Mouse (Mus musculus) forebrain, embryonic 10.5 days (tissue): ENCODE results near the gene Sept9. TPM values are rescaled to one million over a fixed set of nuclear protein-coding genes. Genes with fewer than 3 reads are reported as not detected.

ENCODE experiments used
- DNase-seq: peaks from one replicate; pipeline ENCODE4 v3.0.0-alpha.2; 2017; ENCODE audit warnings: low spot score; ENCODE audit errors: extremely low spot score
- H3K27ac ChIP-seq: fragments of 300-500 bp; sonication (generic); 2 replicates; pipeline ENCODE4 v1.5.1; 2016; ENCODE audit warnings: mild to moderate bottlenecking
- H3K27me3 ChIP-seq: fragments of 300-500 bp; sonication (generic); 2 replicates; pipeline ENCODE4 v1.6.1; 2016; ENCODE audit warnings: mild to moderate bottlenecking; ENCODE audit not compliant: poor library complexity, severe bottlenecking
- H3K36me3 ChIP-seq: fragments of 300-500 bp; sonication (generic); replicated peaks from 2 replicates; pipeline ENCODE4 v1.6.1; 2016; ENCODE audit warnings: mild to moderate bottlenecking, moderate library complexity
- H3K4me1 ChIP-seq: fragments of 300-500 bp; sonication (generic); 2 replicates; pipeline ENCODE4 v1.6.1; 2016
- H3K4me3 ChIP-seq: fragments of 300-500 bp; sonication (generic); 2 replicates; pipeline ENCODE4 v1.5.1; 2016; ENCODE audit warnings: mild to moderate bottlenecking, moderate library complexity
- H3K9me3 ChIP-seq: fragments of 300-500 bp; sonication (generic); 2 replicates; pipeline ENCODE4 v1.6.1; 2016; ENCODE audit warnings: mild to moderate bottlenecking, moderate library complexity
- WGBS: fragments of 180-500 bp; shearing (Covaris S2); methylation state at CpG from one replicate; pipeline ENCODE4 v1.1.7; 2016; 5-methylcytosine and 5-hydroxymethylcytosine counted together
- polyA plus RNA-seq: library from polyadenylated mRNA; unstranded; fragments of >200 nt; fragmentation: Nextera tagmentation; extraction: Ambion mirVana; gene quantifications from 2 replicates; pipeline ENCODE4 v1.2.1, GENCODE M21; 2016

Sept9 gene
- polyA plus RNA-seq, 1 experiment from 2014 or later: 206 TPM

- peaks cover 73% of the 10 kb centered on the region for H3K4me1 ChIP-seq
- peaks cover 11% of the 10 kb centered on the region; the same call in 1 of the 2 replicates for H3K9me3 ChIP-seq
- peak; percentile 86 for DNase-seq
- WGBS: under 1% methylated on average over 28 of the region's 28 CpGs
- no peaks in the 10 kb centered on the region for H3K36me3 ChIP-seq
- H3K27me3 ChIP-seq: peaks cover 83% of the 10 kb centered on the region
- H3K27ac ChIP-seq: peak overlapping the region; percentile 93
- peak overlapping the region; percentile 53 for H3K4me3 ChIP-seq
Measured at GRCm38 (mm10) chr11:117407651-117408441, 208.4 kb downstream of the Sept9 start.

GRCm38 (mm10) chr11:117408442-117409031, 209.1 kb downstream of the Sept9 start:
- no peak for DNase-seq
- 5% methylated on average over 16 of the region's 16 CpGs for WGBS
- Histone ChIP-seq H3K27me3 (peaks cover 83% of the 10 kb centered on the region), H3K27ac (peak overlapping the region; percentile 93), H3K4me1 (peaks cover 80% of the 10 kb centered on the region), H3K9me3 (peaks cover 11% of the 10 kb centered on the region; the same call in 1 of the 2 replicates), H3K36me3 (no peaks in the 10 kb centered on the region), H3K4me3 (peak overlapping the region; percentile 53)

GRCm38 (mm10) chr11:117409331-117409730, 209.9 kb downstream of the Sept9 start:
- no peak for DNase-seq
- WGBS: 70% methylated on average over 11 of the region's 11 CpGs
- H3K36me3 ChIP-seq: no peaks in the 10 kb centered on the region
- peak overlapping the region; percentile 93 for H3K27ac ChIP-seq
- H3K27me3 ChIP-seq: peaks cover 84% of the 10 kb centered on the region
- H3K4me3 ChIP-seq: 0 out of 2 replicates have a peak overlapping the region, but pooled peaks have one; percentile 53
- peaks cover 81% of the 10 kb centered on the region for H3K4me1 ChIP-seq
- peaks cover 11% of the 10 kb centered on the region; the same call in 1 of the 2 replicates for H3K9me3 ChIP-seq

- H3K4me3 ChIP-seq: peak overlapping the region; percentile 22; the same call in 1 of the 2 replicates
- peaks cover 81% of the 10 kb centered on the region for H3K4me1 ChIP-seq
- peaks cover 84% of the 10 kb centered on the region for H3K27me3 ChIP-seq
- no peaks in the 10 kb centered on the region for H3K36me3 ChIP-seq
- H3K9me3 ChIP-seq: peaks cover 11% of the 10 kb centered on the region; the same call in 1 of the 2 replicates
- 8% methylated on average over 6 of the region's 6 CpGs for WGBS
- DNase-seq: no peak
- H3K27ac ChIP-seq: peak overlapping the region; percentile 77
Measured at GRCm38 (mm10) chr11:117410059-117410458, 210.6 kb downstream of the Sept9 start.

- Histone ChIP-seq H3K36me3 (no peaks in the 10 kb centered on the region), H3K27ac (no peak overlapping the region), H3K4me3 (no peak overlapping the region), H3K27me3 (peaks cover 84% of the 10 kb centered on the region), H3K4me1 (peaks cover 82% of the 10 kb centered on the region), H3K9me3 (peaks cover 11% of the 10 kb centered on the region; the same call in 1 of the 2 replicates)
- WGBS: 91% methylated on average over 4 of the region's 4 CpGs
- DNase-seq: no peak
Measured at GRCm38 (mm10) chr11:117411663-117412062, 212.2 kb downstream of the Sept9 start.

Other genes starting within 250 kb of the Sept9 start
- gene Sec14l1, start 84.5 kb upstream of the Sept9 start, polyA plus RNA-seq: 44.3 and 46.7 TPM in 2 replicates